Mouse (Mus musculus): ENCODE results near the gene Hmgcr.
"Not testable (repeated sequence)": the region's sequence is repeated elsewhere in the genome, so short reads cannot be mapped to it uniquely, and the experiment has no call there.

Gene Hmgcr

GRCm38 (mm10) chr13:96664419-96664974, 6.2 kb downstream of the Hmgcr start:
- DNase-seq, result no peak

GRCm38 (mm10) chr13:96663120-96663519, 7.6 kb downstream of the Hmgcr start:
- not testable (repeated sequence) for DNase-seq

- DNase-seq, result no peak
Measured at GRCm38 (mm10) chr13:96660095-96660860, 10.5 kb downstream of the Hmgcr start.

GRCm38 (mm10) chr13:96658936-96659335, 11.8 kb downstream of the Hmgcr start:
- DNase-seq, result no peak

GRCm38 (mm10) chr13:96656673-96657072, 14.1 kb downstream of the Hmgcr start:
- no peak for DNase-seq

- no peak for DNase-seq
Measured at GRCm38 (mm10) chr13:96653041-96653440, 17.7 kb downstream of the Hmgcr start.

DNA sequence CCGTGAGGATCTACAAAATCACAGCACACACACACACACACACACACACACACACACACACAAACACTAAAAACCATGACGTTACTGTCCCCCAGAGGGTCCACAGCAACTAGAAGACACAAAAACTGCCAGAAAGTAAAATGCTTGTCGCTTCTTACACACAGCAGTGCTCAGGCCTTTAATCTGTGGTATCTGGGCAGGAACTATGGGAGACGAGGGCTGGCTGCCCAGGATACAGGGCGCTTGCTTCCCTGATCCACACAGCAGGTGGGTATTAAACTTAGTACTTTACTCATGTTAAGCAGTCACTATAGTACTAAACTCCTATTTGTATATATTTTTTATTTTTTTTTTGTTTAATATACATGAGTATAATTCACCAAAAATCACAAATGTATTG, 24.9 kb downstream of the Hmgcr start:
- no peak for DNase-seq

GRCm38 (mm10) chr13:96644168-96644567, 26.6 kb downstream of the Hmgcr start:
- no peak for DNase-seq

- DNase-seq, result no peak
Measured at GRCm38 (mm10) chr13:96630396-96630795, 40.3 kb downstream of the Hmgcr start.

DNA sequence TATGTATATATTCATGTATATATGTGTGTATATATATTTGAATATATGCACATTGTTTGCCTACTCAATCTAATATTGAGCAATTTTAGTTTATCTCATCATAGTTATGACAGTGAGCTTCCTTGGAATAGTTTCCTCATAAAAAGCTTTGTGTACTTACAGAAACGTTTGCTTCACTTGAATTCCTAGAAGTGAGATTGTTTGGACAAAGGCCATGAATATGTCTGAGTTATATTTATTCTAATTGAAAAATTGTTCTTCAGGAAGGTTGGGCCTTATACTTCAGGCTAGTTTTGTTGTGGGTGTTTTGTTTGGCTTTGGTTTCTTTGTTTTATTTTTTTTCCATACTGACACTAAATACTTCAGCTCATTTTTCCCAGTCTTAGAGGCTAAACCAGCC, 49.8 kb downstream of the Hmgcr start:
- DNase-seq, result no peak

- no peak for DNase-seq
Measured at GRCm38 (mm10) chr13:96614615-96615014, 56.1 kb downstream of the Hmgcr start.

- DNase-seq, result no peak
Measured at GRCm38 (mm10) chr13:96604242-96604641, 66.5 kb downstream of the Hmgcr start.

- DNase-seq, result no peak
Measured at GRCm38 (mm10) chr13:96599182-96599581, 71.6 kb downstream of the Hmgcr start.
